Mouse (Mus musculus) embryonic facial prominence, embryonic 15.5 days (tissue): ENCODE results near the gene Tm9sf2. TPM values are rescaled to one million over a fixed set of nuclear protein-coding genes. Genes with fewer than 3 reads are reported as not detected.

Experiments
- ATAC-seq: fragments of 200-750 bp; cut with Nextera tagmentation; 2 replicates; pipeline ENCODE4 v1.8.0; 2017; ENCODE audit warnings: low read depth, moderate TSS enrichment; ENCODE audit not compliant: insufficient number of reproducible peaks, low FRiP score, low TSS enrichment
- H3K27ac ChIP-seq: fragments of 300-500 bp; sonication (generic); replicated peaks from 2 replicates; pipeline ENCODE4 v1.5.1; 2015; ENCODE audit warnings: mild to moderate bottlenecking, inconsistent platforms
- H3K27me3 ChIP-seq: fragments of 300-500 bp; sonication (generic); 2 replicates; pipeline ENCODE4 v1.6.1; 2015; ENCODE audit warnings: inconsistent platforms
- H3K36me3 ChIP-seq: fragments of 300-500 bp; sonication (generic); 2 replicates; pipeline ENCODE4 v1.6.1; 2015; ENCODE audit warnings: mild to moderate bottlenecking, inconsistent platforms
- H3K4me1 ChIP-seq: fragments of 300-500 bp; sonication (generic); 2 replicates; pipeline ENCODE4 v1.6.1; 2015; ENCODE audit warnings: inconsistent platforms
- H3K4me2 ChIP-seq: fragments of 300-500 bp; sonication (generic); replicated peaks from 2 replicates; pipeline ENCODE4 v1.6.1; 2015; ENCODE audit warnings: mild to moderate bottlenecking, inconsistent platforms
- H3K4me3 ChIP-seq: fragments of 300-500 bp; sonication (generic); replicated peaks from 2 replicates; pipeline ENCODE4 v1.5.1; 2015; ENCODE audit warnings: mild to moderate bottlenecking, inconsistent platforms
- H3K9ac ChIP-seq: fragments of 300-500 bp; sonication (generic); 2 replicates; pipeline ENCODE4 v1.6.1; 2015; ENCODE audit warnings: inconsistent platforms
- H3K9me3 ChIP-seq: fragments of 300-500 bp; sonication (generic); replicated peaks from 2 replicates; pipeline ENCODE4 v1.6.1; 2016; ENCODE audit warnings: inconsistent platforms
- WGBS: fragments of 180-500 bp; shearing (Covaris S2); methylation state at CpG from one replicate; pipeline ENCODE4 v1.1.7; 2015; 5-methylcytosine and 5-hydroxymethylcytosine counted together
- polyA plus RNA-seq: library from polyadenylated mRNA; unstranded; fragments of >200 nt; fragmentation: Nextera tagmentation; extraction: Ambion mirVana; gene quantifications from 2 replicates; pipeline ENCODE4 v1.2.1, GENCODE M21; 2015

Tm9sf2 gene
- polyA plus RNA-seq, 1 experiment from 2014 or later: 171 TPM

GRCm38 (mm10) chr14:122137234-122137633 lies 30.4 kb downstream of the Tm9sf2 start:
- Histone ChIP-seq H3K9me3 (no peaks in the 10 kb centered on the region), H3K27ac (no peak overlapping the region), H3K4me3 (no peak overlapping the region), H3K27me3 (no peaks in the 10 kb centered on the region), H3K9ac (no peak overlapping the region), H3K36me3 (peaks cover 44% of the 10 kb centered on the region), H3K4me2 (no peak overlapping the region), H3K4me1 (no peaks in the 10 kb centered on the region)
- no peak for ATAC-seq
- 79% methylated on average over 7 of the region's 7 CpGs for WGBS

- H3K36me3 ChIP-seq: peaks cover 66% of the 10 kb centered on the region
- no peak overlapping the region for H3K9ac ChIP-seq
- 62% methylated on average over 1 of the region's 1 CpGs for WGBS
- H3K4me2 ChIP-seq: no peak overlapping the region
- no peaks in the 10 kb centered on the region for H3K4me1 ChIP-seq
- H3K27ac ChIP-seq: no peak overlapping the region
- H3K27me3 ChIP-seq: no peaks in the 10 kb centered on the region
- ATAC-seq: no peak
- no peaks in the 10 kb centered on the region for H3K9me3 ChIP-seq
- H3K4me3 ChIP-seq: no peak overlapping the region
Observed at GRCm38 (mm10) chr14:122140126-122140525, 33.3 kb downstream of the Tm9sf2 start.

- no peak overlapping the region for H3K4me2 ChIP-seq
- no peaks in the 10 kb centered on the region for H3K9me3 ChIP-seq
- H3K4me3 ChIP-seq: no peak overlapping the region
- no peak overlapping the region for H3K9ac ChIP-seq
- no peak overlapping the region for H3K27ac ChIP-seq
- WGBS: 83% methylated on average over 4 of the region's 4 CpGs
- H3K4me1 ChIP-seq: no peaks in the 10 kb centered on the region
- no peak for ATAC-seq
- H3K36me3 ChIP-seq: peaks cover 82% of the 10 kb centered on the region
- no peaks in the 10 kb centered on the region for H3K27me3 ChIP-seq
Observed at GRCm38 (mm10) chr14:122143585-122144269, 36.9 kb downstream of the Tm9sf2 start.

- H3K27me3 ChIP-seq: no peaks in the 10 kb centered on the region
- H3K4me1 ChIP-seq: no peaks in the 10 kb centered on the region
- no peaks in the 10 kb centered on the region for H3K9me3 ChIP-seq
- no peak for ATAC-seq
- H3K4me3 ChIP-seq: no peak overlapping the region
- no peak overlapping the region for H3K9ac ChIP-seq
- H3K27ac ChIP-seq: no peak overlapping the region
- H3K36me3 ChIP-seq: peaks cover 77% of the 10 kb centered on the region
- WGBS: 78% methylated on average over 1 of the region's 1 CpGs
- H3K4me2 ChIP-seq: no peak overlapping the region
Observed at GRCm38 (mm10) chr14:122145374-122145773, 38.5 kb downstream of the Tm9sf2 start.

GRCm38 (mm10) chr14:122150616-122151015 lies 43.8 kb downstream of the Tm9sf2 start:
- no peak overlapping the region for H3K4me3 ChIP-seq
- peaks cover 74% of the 10 kb centered on the region for H3K36me3 ChIP-seq
- ATAC-seq: no peak
- no peak overlapping the region for H3K9ac ChIP-seq
- no peak overlapping the region for H3K4me2 ChIP-seq
- H3K27ac ChIP-seq: no peak overlapping the region
- H3K4me1 ChIP-seq: no peaks in the 10 kb centered on the region
- no peaks in the 10 kb centered on the region for H3K27me3 ChIP-seq
- no peaks in the 10 kb centered on the region for H3K9me3 ChIP-seq
- 81% methylated on average over 5 of the region's 5 CpGs for WGBS

GRCm38 (mm10) chr14:122157738-122158137 lies 50.9 kb downstream of the Tm9sf2 start:
- 73% methylated on average over 7 of the region's 7 CpGs for WGBS
- H3K9ac ChIP-seq: no peak overlapping the region
- H3K27ac ChIP-seq: no peak overlapping the region
- peaks cover 43% of the 10 kb centered on the region for H3K36me3 ChIP-seq
- no peaks in the 10 kb centered on the region for H3K4me1 ChIP-seq
- H3K4me2 ChIP-seq: no peak overlapping the region
- no peaks in the 10 kb centered on the region for H3K9me3 ChIP-seq
- ATAC-seq: no peak
- no peaks in the 10 kb centered on the region for H3K27me3 ChIP-seq
- no peak overlapping the region for H3K4me3 ChIP-seq

GRCm38 (mm10) chr14:122160916-122161315 lies 54.1 kb downstream of the Tm9sf2 start:
- WGBS: 95% methylated on average over 1 of the region's 1 CpGs
- Histone ChIP-seq H3K4me1 (no peaks in the 10 kb centered on the region), H3K27me3 (no peaks in the 10 kb centered on the region), H3K4me3 (no peak overlapping the region), H3K4me2 (no peak overlapping the region), H3K9me3 (no peaks in the 10 kb centered on the region), H3K9ac (no peak overlapping the region), H3K27ac (no peak overlapping the region), H3K36me3 (peaks cover 13% of the 10 kb centered on the region)
- no peak for ATAC-seq

GRCm38 (mm10) chr14:122168912-122169311 lies 62.1 kb downstream of the Tm9sf2 start:
- Histone ChIP-seq H3K36me3 (no peaks in the 10 kb centered on the region), H3K4me3 (no peak overlapping the region), H3K4me2 (no peak overlapping the region), H3K4me1 (peaks cover 3% of the 10 kb centered on the region; the same call in 1 of the 2 replicates), H3K27ac (no peak overlapping the region), H3K9ac (no peak overlapping the region), H3K9me3 (no peaks in the 10 kb centered on the region), H3K27me3 (no peaks in the 10 kb centered on the region)
- 87% methylated on average over 7 of the region's 7 CpGs for WGBS
- ATAC-seq: no peak

- Histone ChIP-seq H3K27me3 (no peaks in the 10 kb centered on the region), H3K9me3 (no peaks in the 10 kb centered on the region), H3K4me3 (no peak overlapping the region), H3K36me3 (no peaks in the 10 kb centered on the region), H3K4me2 (no peak overlapping the region), H3K27ac (no peak overlapping the region), H3K9ac (no peak overlapping the region), H3K4me1 (peaks cover 3% of the 10 kb centered on the region; the same call in 1 of the 2 replicates)
- WGBS: 65% methylated on average over 7 of the region's 7 CpGs
- no peak for ATAC-seq
Observed at GRCm38 (mm10) chr14:122170202-122170781, 63.5 kb downstream of the Tm9sf2 start.

GRCm38 (mm10) chr14:122171031-122171430 lies 64.2 kb downstream of the Tm9sf2 start:
- Histone ChIP-seq H3K4me2 (no peak overlapping the region), H3K9me3 (no peaks in the 10 kb centered on the region), H3K27ac (no peak overlapping the region), H3K9ac (no peak overlapping the region), H3K4me3 (no peak overlapping the region), H3K27me3 (no peaks in the 10 kb centered on the region), H3K36me3 (no peaks in the 10 kb centered on the region), H3K4me1 (peaks cover 3% of the 10 kb centered on the region; the same call in 1 of the 2 replicates)
- no peak for ATAC-seq
- 81% methylated on average over 7 of the region's 7 CpGs for WGBS

GRCm38 (mm10) chr14:122176263-122176798 lies 69.5 kb downstream of the Tm9sf2 start:
- WGBS: 66% methylated on average over 14 of the region's 14 CpGs
- no peak overlapping the region for H3K4me2 ChIP-seq
- H3K4me3 ChIP-seq: no peak overlapping the region
- no peak for ATAC-seq
- H3K4me1 ChIP-seq: peaks cover 3% of the 10 kb centered on the region; the same call in 1 of the 2 replicates
- no peak overlapping the region for H3K9ac ChIP-seq
- H3K27me3 ChIP-seq: no peaks in the 10 kb centered on the region
- no peak overlapping the region for H3K27ac ChIP-seq
- no peaks in the 10 kb centered on the region for H3K36me3 ChIP-seq
- H3K9me3 ChIP-seq: no peaks in the 10 kb centered on the region
